Mouse (Mus musculus) ES-E14 (cell line): Measurements from ENCODE around the gene Nell1. TPM values are rescaled to one million over a fixed set of nuclear protein-coding genes. Genes with fewer than 3 reads are reported as not detected.

Source experiments
- DNase-seq: peaks from one replicate; pipeline ENCODE4 v3.0.0-alpha.2; 2013; ENCODE audit warnings: low read depth, low spot score
- H3K27ac ChIP-seq: 2 replicates; pipeline ENCODE4 v1.5.1; 2012; ENCODE audit warnings: low read depth, mild to moderate bottlenecking, low read length, moderate library complexity, mixed read lengths; ENCODE audit not compliant: poor library complexity, insufficient read depth, severe bottlenecking
- H3K36me3 ChIP-seq: 2 replicates; pipeline ENCODE4 v1.6.1; 2012; ENCODE audit warnings: mild to moderate bottlenecking, low read length, moderate library complexity, mixed read lengths; ENCODE audit not compliant: control insufficient read depth, poor library complexity, insufficient read depth, severe bottlenecking
- H3K4me1 ChIP-seq, 2 experiments: fragments of 150-350 bp in 1 of 2; sonication (generic) in 1 of 2; 2 replicates each; pipeline ENCODE4 v1.6.1; 2012; ENCODE audit warnings: low read length in 2 of 2, mild to moderate bottlenecking in 1 of 2, mixed read lengths in 1 of 2; ENCODE audit not compliant: control insufficient read depth in 2 of 2, insufficient read depth in 2 of 2, poor library complexity in 1 of 2
- H3K4me3 ChIP-seq, 2 experiments: fragments of 150-350 bp in 1 of 2; sonication (generic) in 1 of 2; 2 replicates each; pipeline ENCODE4 v1.5.1; 2012; ENCODE audit warnings: low read length in 2 of 2, low read depth in 1 of 2, mild to moderate bottlenecking in 1 of 2, mixed read lengths in 1 of 2; ENCODE audit not compliant: insufficient read depth in 1 of 2, poor library complexity in 1 of 2, severe bottlenecking in 1 of 2
- H3K9ac ChIP-seq: 2 replicates; pipeline ENCODE4 v1.6.1; 2012; ENCODE audit warnings: low read depth, mild to moderate bottlenecking, low read length, mixed read lengths; ENCODE audit not compliant: poor library complexity, insufficient read depth, severe bottlenecking
- H3K9me3 ChIP-seq: fragments of 150-350 bp; sonication (generic); 2 replicates; pipeline ENCODE4 v1.6.1; 2012; ENCODE audit warnings: low read depth, mild to moderate bottlenecking, low read length; ENCODE audit not compliant: control insufficient read depth, insufficient read depth
- CHD2 ChIP-seq: IDR thresholded peaks from 2 replicates; pipeline ENCODE4 v1.6.1; 2014; ENCODE audit warnings: mild to moderate bottlenecking, low read depth, low read length, inconsistent platforms
- HCFC1 ChIP-seq: IDR thresholded peaks from 2 replicates; pipeline ENCODE4 v1.6.1; 2012; ENCODE audit warnings: low read length, inconsistent platforms, borderline replicate concordance; ENCODE audit not compliant: insufficient read depth
- MAFK ChIP-seq: IDR thresholded peaks from 2 replicates; pipeline ENCODE4 v1.6.1; 2014; ENCODE audit warnings: mild to moderate bottlenecking, low read depth, low read length, inconsistent platforms; ENCODE audit not compliant: insufficient read depth
- ZC3H11A ChIP-seq: IDR thresholded peaks from 2 replicates; pipeline ENCODE4 v1.6.1; 2012; ENCODE audit warnings: low read depth, mild to moderate bottlenecking, inconsistent platforms, low read length, borderline replicate concordance
- ZNF384 ChIP-seq: IDR thresholded peaks from 2 replicates; pipeline ENCODE4 v1.6.1; 2012; ENCODE audit warnings: low read depth, low read length, inconsistent platforms
- in situ Hi-C, 2 experiments: fragments of 600-800 bp; cut with MboI; formaldehyde crosslinking; loops; one replicate each; pipeline ENCODE4 v1.15.1; 2025; ENCODE audit warnings: low sequenced_read_pairs in 2 of 2, inconsistent platforms in 1 of 2; ENCODE audit not compliant: unreplicated experiment in 2 of 2
- total RNA-seq: library from RNA; depleted of rRNA; stranded (reverse); fragments of 300-350 nt; gene quantifications from 2 replicates; pipeline ENCODE4 v1.2.3, GENCODE M21; 2012

The Nell1 gene
- total RNA-seq, 1 experiment = 1.8 TPM

DNA sequence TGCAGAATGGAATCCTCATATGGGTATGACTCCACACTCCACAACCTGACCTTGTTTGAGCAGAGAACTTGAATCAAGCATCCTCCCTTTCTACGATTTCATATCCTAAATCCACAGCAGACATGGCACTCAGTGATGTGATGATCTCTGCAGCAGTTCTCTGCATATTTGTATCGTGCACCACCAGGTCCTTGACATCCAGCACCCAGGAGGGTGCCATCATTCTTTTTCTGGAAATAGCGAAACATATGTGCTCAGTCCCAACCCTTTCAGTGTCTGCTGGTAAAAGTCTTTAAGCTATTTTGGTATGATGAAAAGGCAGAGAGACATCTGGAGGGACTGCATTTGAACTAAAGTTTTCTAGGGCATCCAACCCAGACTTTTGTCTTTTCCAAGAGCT is 588.0 kb downstream of the Nell1 start:
- in situ Hi-C loops = no loop called here
- TF ChIP-seq ZC3H11A (no peak), CHD2 (no peak), ZNF384 (no peak), MAFK (no peak), HCFC1 (no peak)

DNA sequence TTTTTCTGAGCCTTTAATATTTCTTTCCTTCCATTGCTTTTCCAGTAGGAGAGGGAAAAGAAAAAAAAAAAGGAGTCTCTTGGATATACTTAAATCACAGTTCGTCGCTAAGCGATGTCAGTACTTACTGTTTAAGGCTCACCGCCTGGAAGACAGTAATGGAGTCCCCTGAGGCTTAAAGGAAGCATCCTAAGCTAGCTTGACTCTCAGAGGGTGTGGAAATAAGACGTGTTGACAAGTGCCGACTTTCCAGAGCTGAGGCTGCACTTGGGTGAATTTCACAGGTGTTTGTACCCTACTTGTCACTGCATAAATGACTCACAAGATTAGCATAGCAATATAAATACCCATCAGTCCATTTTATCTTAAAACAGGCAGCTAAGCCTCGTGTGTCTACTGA is 599.2 kb downstream of the Nell1 start:
- Histone ChIP-seq H3K36me3 (no peaks in the 10 kb centered on the region), H3K9ac (no peak overlapping the region), H3K4me1 (no peaks in the 10 kb centered on the region), H3K27ac (no peak overlapping the region), H3K4me3 (no peak overlapping the region), H3K9me3 (no peaks in the 10 kb centered on the region)
- in situ Hi-C loops = no loop called here
- no peak for TF ChIP-seq ZC3H11A
- TF ChIP-seq ZNF384 = no peak
- no peak for TF ChIP-seq CHD2
- TF ChIP-seq HCFC1 = no peak
- TF ChIP-seq MAFK = no peak
- no peak for DNase-seq

More for the DNA sequence above, 588.0 kb downstream of the Nell1 start:
- H3K4me3 ChIP-seq = no peak overlapping the region
- no peak for DNase-seq
- H3K9me3 ChIP-seq = no peaks in the 10 kb centered on the region
- no peak overlapping the region for H3K27ac ChIP-seq
- H3K4me1 ChIP-seq = no peaks in the 10 kb centered on the region
- H3K36me3 ChIP-seq = no peaks in the 10 kb centered on the region
- no peak overlapping the region for H3K9ac ChIP-seq

DNA sequence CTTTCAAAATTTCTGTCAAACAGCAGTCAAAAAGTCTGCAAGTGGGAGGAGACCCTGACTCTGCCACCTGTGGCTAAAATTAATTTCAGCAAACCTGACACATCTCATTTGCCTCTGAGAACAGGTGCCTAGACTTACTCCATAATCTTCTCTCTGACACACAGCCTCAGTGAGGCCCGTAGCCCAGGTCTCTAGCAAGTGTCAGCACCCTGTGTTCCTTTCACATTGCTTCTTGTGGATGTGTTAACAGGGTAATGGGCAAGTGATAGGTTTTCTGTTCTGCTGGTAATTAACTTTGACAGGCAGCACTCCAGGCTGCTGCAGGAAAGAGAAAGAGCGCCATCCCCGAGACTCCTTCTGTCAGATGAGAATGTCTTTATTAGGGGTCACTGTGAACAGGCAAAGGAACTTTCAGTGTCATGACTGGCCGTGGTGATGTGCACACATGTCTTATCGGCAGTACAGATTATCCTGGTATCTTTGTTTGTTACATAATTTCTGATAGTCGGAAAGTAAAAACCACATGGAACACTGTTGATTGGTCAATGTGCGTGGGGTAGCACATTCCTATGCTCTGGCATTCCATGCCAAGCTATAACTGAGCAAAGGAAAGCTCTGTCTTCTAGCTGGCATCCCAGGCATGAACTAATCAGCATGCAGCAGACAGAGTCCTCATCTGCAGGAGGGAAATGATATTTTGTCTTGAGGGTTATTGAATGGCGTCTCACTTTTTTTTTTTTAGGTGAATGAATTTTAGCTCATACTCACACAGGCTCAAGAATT is 614.2 kb downstream of the Nell1 start:
- H3K9me3 ChIP-seq = no peaks in the 10 kb centered on the region
- no peak for DNase-seq
- H3K4me1 ChIP-seq = no peaks in the 10 kb centered on the region
- H3K36me3 ChIP-seq = no peaks in the 10 kb centered on the region
- no peak overlapping the region for H3K4me3 ChIP-seq
- H3K9ac ChIP-seq = no peak overlapping the region
- no peak overlapping the region for H3K27ac ChIP-seq
- in situ Hi-C loops = no loop called here
- no peak for TF ChIP-seq ZNF384
- no peak for TF ChIP-seq MAFK
- no peak for TF ChIP-seq ZC3H11A
- no peak for TF ChIP-seq CHD2
- no peak for TF ChIP-seq HCFC1

DNA sequence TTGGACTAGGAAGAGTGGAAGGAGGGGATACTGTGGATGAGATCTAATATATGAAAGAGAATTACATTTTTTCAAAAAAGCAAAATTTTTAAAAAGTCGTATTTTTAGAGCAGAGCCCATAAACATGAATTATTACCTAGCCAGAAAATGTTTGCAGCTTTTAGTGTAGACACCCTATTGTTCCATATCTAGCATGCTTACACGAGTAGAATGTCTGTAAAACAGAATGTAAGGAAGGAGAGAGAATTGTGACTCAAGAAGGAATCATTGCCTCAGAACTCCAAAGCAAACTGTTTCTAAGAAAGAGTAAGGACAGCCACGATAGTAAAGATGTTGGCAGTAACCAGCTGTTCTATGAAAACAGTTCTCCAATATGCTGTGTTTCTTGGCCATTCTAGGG is 624.2 kb downstream of the Nell1 start, which contains the start of gene 4933405O20Rik:
Gene 4933405O20Rik (plus strand): TSS at position 301 of the 400 bp plus-strand sequence.
- no peaks in the 10 kb centered on the region for H3K36me3 ChIP-seq
- DNase-seq = no peak
- H3K9ac ChIP-seq = no peak within 1 kb of the TSS
- no peaks in the 10 kb centered on the region for H3K9me3 ChIP-seq
- no peak within 1 kb of the TSS for H3K27ac ChIP-seq
- no peaks in the 10 kb centered on the region for H3K4me1 ChIP-seq
- in situ Hi-C loops = no loop called here
- no peak within 1 kb of the TSS for H3K4me3 ChIP-seq
- no peak for TF ChIP-seq MAFK
- TF ChIP-seq ZNF384 = no peak
- TF ChIP-seq ZC3H11A = no peak
- TF ChIP-seq HCFC1 = no peak
- TF ChIP-seq CHD2 = no peak

DNA sequence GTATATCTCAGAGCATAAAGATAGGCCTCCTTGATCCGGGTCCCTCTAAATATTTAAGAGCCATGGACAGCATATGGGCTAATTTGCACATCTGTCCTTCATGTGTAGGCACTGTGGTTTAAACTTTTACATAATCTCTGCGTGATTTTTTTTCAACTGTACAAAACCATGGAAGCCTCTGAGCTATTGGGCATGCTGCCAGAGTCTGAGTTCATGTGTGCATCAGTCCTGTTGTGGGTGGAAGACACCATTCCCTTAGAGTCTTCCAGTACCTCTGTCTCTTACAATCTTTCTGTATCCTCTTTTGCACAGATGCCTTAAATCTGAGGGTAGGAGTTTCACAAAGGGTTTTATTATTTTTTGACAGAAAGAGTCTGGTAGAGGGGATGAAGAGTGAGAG is 639.4 kb downstream of the Nell1 start:
- no peak for DNase-seq
- H3K9ac ChIP-seq = no peak overlapping the region
- in situ Hi-C loops = no loop called here

More for the DNA sequence above, 639.4 kb downstream of the Nell1 start:
- Histone ChIP-seq H3K9me3 (no peaks in the 10 kb centered on the region), H3K27ac (no peak overlapping the region), H3K36me3 (no peaks in the 10 kb centered on the region), H3K4me1 (no peaks in the 10 kb centered on the region), H3K4me3 (no peak overlapping the region)
- TF ChIP-seq MAFK (no peak), ZNF384 (no peak), HCFC1 (no peak), CHD2 (no peak), ZC3H11A (no peak)
